Mouse (Mus musculus) forebrain, embryonic 10.5 days (tissue): ENCODE results near the gene Pcgf5. TPM values are rescaled to one million over a fixed set of nuclear protein-coding genes. Genes with fewer than 3 reads are reported as not detected.

Experiments
- polyA plus RNA-seq: library from polyadenylated mRNA; unstranded; fragments of >200 nt; fragmentation: Nextera tagmentation; extraction: Ambion mirVana; gene quantifications from 2 replicates; pipeline ENCODE4 v1.2.1, GENCODE M21; 2016

The Pcgf5 gene
- polyA plus RNA-seq, 1 experiment from 2014 or later, result 11.6 TPM

Other genes with a start within 250 kb of the Pcgf5 start
- gene Ankrd1, start 228.2 kb upstream of the Pcgf5 start, polyA plus RNA-seq, result not detected in 2 replicates
- gene Hectd2, start 206.3 kb downstream of the Pcgf5 start, polyA plus RNA-seq, result 2.2 TPM in 2 replicates